Mouse (Mus musculus) midbrain, embryonic 12.5 days (tissue): Measurements from ENCODE around the gene Tmprss3. TPM values are rescaled to one million over a fixed set of nuclear protein-coding genes. Genes with fewer than 3 reads are reported as not detected.
A peak's percentile ranks its signal among the peaks of the same experiment; 100 is the strongest.

Experiments used
- ATAC-seq: fragments of 200-750 bp; cut with Nextera tagmentation; 2 replicates; pipeline ENCODE4 v1.8.0; 2017; ENCODE audit warnings: low read depth, moderate TSS enrichment, moderate library complexity; ENCODE audit not compliant: low FRiP score
- H3K27ac ChIP-seq: fragments of 300-500 bp; sonication (generic); replicated peaks from 2 replicates; pipeline ENCODE4 v1.5.1; 2016; ENCODE audit warnings: mild to moderate bottlenecking
- H3K27me3 ChIP-seq: fragments of 300-500 bp; sonication (generic); 2 replicates; pipeline ENCODE4 v1.6.1; 2016; ENCODE audit warnings: mild to moderate bottlenecking
- H3K36me3 ChIP-seq: fragments of 300-500 bp; sonication (generic); 2 replicates; pipeline ENCODE4 v1.6.1; 2016
- H3K4me1 ChIP-seq: fragments of 300-500 bp; sonication (generic); 2 replicates; pipeline ENCODE4 v1.6.1; 2016
- H3K4me2 ChIP-seq: fragments of 300-500 bp; sonication (generic); replicated peaks from 2 replicates; pipeline ENCODE4 v1.6.1; 2016; ENCODE audit warnings: mild to moderate bottlenecking, moderate library complexity
- H3K4me3 ChIP-seq: fragments of 300-500 bp; sonication (generic); 2 replicates; pipeline ENCODE4 v1.5.1; 2016; ENCODE audit warnings: mild to moderate bottlenecking
- H3K9ac ChIP-seq: fragments of 300-500 bp; sonication (generic); replicated peaks from 2 replicates; pipeline ENCODE4 v1.6.1; 2016; ENCODE audit warnings: mild to moderate bottlenecking, moderate library complexity
- H3K9me3 ChIP-seq: fragments of 300-500 bp; sonication (generic); 2 replicates; pipeline ENCODE4 v1.6.1; 2016; ENCODE audit warnings: mild to moderate bottlenecking
- WGBS: fragments of 180-500 bp; shearing (Covaris S2); methylation state at CpG from one replicate; pipeline ENCODE4 v1.1.7; 2016; 5-methylcytosine and 5-hydroxymethylcytosine counted together
- polyA plus RNA-seq: library from polyadenylated mRNA; unstranded; fragments of >200 nt; fragmentation: Nextera tagmentation; extraction: Ambion mirVana; gene quantifications from 2 replicates; pipeline ENCODE4 v1.2.1, GENCODE M21; 2016

Tmprss3 gene
- polyA plus RNA-seq = not detected in 2 replicates

- Histone ChIP-seq H3K4me1 (no peaks in the 10 kb centered on the region), H3K27ac (no peak within 1 kb of the TSS), H3K36me3 (no peaks in the 10 kb centered on the region), H3K4me2 (no peak within 1 kb of the TSS), H3K9ac (no peak within 1 kb of the TSS), H3K9me3 (no peaks in the 10 kb centered on the region), H3K27me3 (no peaks in the 10 kb centered on the region), H3K4me3 (no peak within 1 kb of the TSS)
- ATAC-seq = no peak
- WGBS = 87% methylated on average over 11 of the region's 11 CpGs
These were observed at the start of gene Tmprss3 for GRCm38 (mm10) chr17:31198877-31199276. Gene Tmprss3, minus strand, starts transcription at chr17:31198977.

- no peaks in the 10 kb centered on the region for H3K36me3 ChIP-seq
- H3K27ac ChIP-seq = no peak overlapping the region
- no peak overlapping the region for H3K9ac ChIP-seq
- no peak overlapping the region for H3K4me3 ChIP-seq
- no peaks in the 10 kb centered on the region for H3K9me3 ChIP-seq
- WGBS = 40% methylated on average over 5 of the region's 5 CpGs
- H3K27me3 ChIP-seq = no peaks in the 10 kb centered on the region
- H3K4me2 ChIP-seq = no peak overlapping the region
- no peak for ATAC-seq
- H3K4me1 ChIP-seq = no peaks in the 10 kb centered on the region
These were observed 48.4 kb upstream of the Tmprss3 start for GRCm38 (mm10) chr17:31247144-31247543.

- Histone ChIP-seq H3K4me3 (no peak overlapping the region), H3K4me1 (no peaks in the 10 kb centered on the region), H3K9ac (no peak overlapping the region), H3K4me2 (no peak overlapping the region), H3K36me3 (no peaks in the 10 kb centered on the region), H3K9me3 (no peaks in the 10 kb centered on the region), H3K27me3 (no peaks in the 10 kb centered on the region), H3K27ac (no peak overlapping the region)
- no peak for ATAC-seq
- WGBS = 86% methylated on average over 5 of the region's 5 CpGs
These were observed 46.5 kb upstream of the Tmprss3 start for GRCm38 (mm10) chr17:31245321-31245720.

- WGBS = 0% methylated on average over 1 of the region's 1 CpGs
- ATAC-seq = no peak
- no peaks in the 10 kb centered on the region for H3K4me1 ChIP-seq
- no peaks in the 10 kb centered on the region for H3K9me3 ChIP-seq
- H3K27ac ChIP-seq = no peak overlapping the region
- no peaks in the 10 kb centered on the region for H3K36me3 ChIP-seq
- H3K4me3 ChIP-seq = no peak overlapping the region
- H3K9ac ChIP-seq = 0 out of 2 replicates have a peak overlapping the region, but pooled peaks have one; percentile 4
- H3K27me3 ChIP-seq = no peaks in the 10 kb centered on the region
- H3K4me2 ChIP-seq = no peak overlapping the region
These were observed 44.0 kb upstream of the Tmprss3 start for GRCm38 (mm10) chr17:31242764-31243163.

GRCm38 (mm10) chr17:31241156-31241555, 42.4 kb upstream of the Tmprss3 start:
- H3K27ac ChIP-seq = no peak overlapping the region
- no peak overlapping the region for H3K4me2 ChIP-seq
- H3K9ac ChIP-seq = no peak overlapping the region
- no peaks in the 10 kb centered on the region for H3K27me3 ChIP-seq
- H3K36me3 ChIP-seq = no peaks in the 10 kb centered on the region
- no peak for ATAC-seq
- H3K4me1 ChIP-seq = no peaks in the 10 kb centered on the region
- WGBS = 83% methylated on average over 8 of the region's 8 CpGs
- no peak overlapping the region for H3K4me3 ChIP-seq
- no peaks in the 10 kb centered on the region for H3K9me3 ChIP-seq

- Histone ChIP-seq H3K27ac (no peak overlapping the region), H3K4me2 (no peak overlapping the region), H3K9ac (no peak overlapping the region), H3K9me3 (no peaks in the 10 kb centered on the region), H3K27me3 (no peaks in the 10 kb centered on the region), H3K36me3 (no peaks in the 10 kb centered on the region), H3K4me1 (no peaks in the 10 kb centered on the region), H3K4me3 (no peak overlapping the region)
- no peak for ATAC-seq
- WGBS = 85% methylated on average over 7 of the region's 7 CpGs
These were observed 39.6 kb upstream of the Tmprss3 start for GRCm38 (mm10) chr17:31238234-31239020.

GRCm38 (mm10) chr17:31235915-31236314, 37.1 kb upstream of the Tmprss3 start:
- Histone ChIP-seq H3K9me3 (no peaks in the 10 kb centered on the region), H3K4me2 (no peak overlapping the region), H3K27ac (no peak overlapping the region), H3K4me3 (no peak overlapping the region), H3K27me3 (no peaks in the 10 kb centered on the region), H3K4me1 (peaks cover 3% of the 10 kb centered on the region; the same call in 1 of the 2 replicates), H3K36me3 (no peaks in the 10 kb centered on the region), H3K9ac (no peak overlapping the region)
- WGBS = 91% methylated on average over 1 of the region's 1 CpGs
- no peak for ATAC-seq

GRCm38 (mm10) chr17:31232251-31233010, 33.7 kb upstream of the Tmprss3 start:
- Histone ChIP-seq H3K27me3 (no peaks in the 10 kb centered on the region; the same call in 1 of the 2 replicates), H3K36me3 (no peaks in the 10 kb centered on the region), H3K4me1 (peaks cover 3% of the 10 kb centered on the region; the same call in 1 of the 2 replicates), H3K4me2 (no peak overlapping the region), H3K4me3 (no peak overlapping the region), H3K9ac (no peak overlapping the region), H3K9me3 (no peaks in the 10 kb centered on the region), H3K27ac (no peak overlapping the region)
- 42% methylated on average over 8 of the region's 8 CpGs for WGBS
- no peak for ATAC-seq

GRCm38 (mm10) chr17:31231780-31232179, 33.0 kb upstream of the Tmprss3 start:
- Histone ChIP-seq H3K9me3 (no peaks in the 10 kb centered on the region), H3K36me3 (no peaks in the 10 kb centered on the region), H3K27ac (no peak overlapping the region), H3K4me3 (no peak overlapping the region), H3K4me1 (peaks cover 3% of the 10 kb centered on the region; the same call in 1 of the 2 replicates), H3K4me2 (no peak overlapping the region), H3K9ac (no peak overlapping the region), H3K27me3 (no peaks in the 10 kb centered on the region; the same call in 1 of the 2 replicates)
- WGBS = 44% methylated on average over 6 of the region's 6 CpGs
- no peak for ATAC-seq

- Histone ChIP-seq H3K4me2 (no peak overlapping the region), H3K9me3 (no peaks in the 10 kb centered on the region), H3K27me3 (no peaks in the 10 kb centered on the region; the same call in 1 of the 2 replicates), H3K4me3 (no peak overlapping the region), H3K9ac (no peak overlapping the region), H3K4me1 (no peaks in the 10 kb centered on the region), H3K36me3 (no peaks in the 10 kb centered on the region), H3K27ac (no peak overlapping the region)
- 83% methylated on average over 7 of the region's 7 CpGs for WGBS
- ATAC-seq = no peak
These were observed 28.2 kb upstream of the Tmprss3 start for GRCm38 (mm10) chr17:31226931-31227330.

GRCm38 (mm10) chr17:31226368-31226767, 27.6 kb upstream of the Tmprss3 start:
- Histone ChIP-seq H3K4me3 (no peak overlapping the region), H3K4me2 (no peak overlapping the region), H3K9me3 (no peaks in the 10 kb centered on the region), H3K27ac (no peak overlapping the region), H3K36me3 (no peaks in the 10 kb centered on the region), H3K4me1 (no peaks in the 10 kb centered on the region), H3K27me3 (no peaks in the 10 kb centered on the region; the same call in 1 of the 2 replicates), H3K9ac (no peak overlapping the region)
- 74% methylated on average over 3 of the region's 3 CpGs for WGBS
- ATAC-seq = no peak

GRCm38 (mm10) chr17:31224591-31224990, 25.8 kb upstream of the Tmprss3 start:
- Histone ChIP-seq H3K9ac (no peak overlapping the region), H3K9me3 (no peaks in the 10 kb centered on the region), H3K4me2 (no peak overlapping the region), H3K27me3 (no peaks in the 10 kb centered on the region; the same call in 1 of the 2 replicates), H3K27ac (no peak overlapping the region), H3K4me3 (no peak overlapping the region), H3K36me3 (no peaks in the 10 kb centered on the region), H3K4me1 (no peaks in the 10 kb centered on the region)
- WGBS = 92% methylated on average over 8 of the region's 8 CpGs
- ATAC-seq = no peak
